8 mouse cellular contexts compared by ENCODE assay signal in genomic region chr4:106839254-106839834, GRCm38 (mm10). TPM values are rescaled to one million over a fixed set of nuclear protein-coding genes. Genes with fewer than 3 reads are reported as not detected.
DNase-seq lines count a peak whose midpoint lies in the region; ATAC-seq and TF ChIP-seq lines count a peak whose summit lies in the region.

No protein-coding gene starts in this region.

- H3K4me1 ChIP-seq in forebrain, embryonic 10.5 days, result peaks cover 78% of the 10 kb centered on the region
- 0 out of 2 replicates have a peak, but pooled peaks cover 4% of the 10 kb centered on the region for H3K4me1 ChIP-seq in heart, postnatal 0 days (ENCODE audit: control insufficient read depth, insufficient read depth)
- peaks cover 71% of the 10 kb centered on the region for H3K4me1 ChIP-seq in midbrain, embryonic 10.5 days

- H3K4me2 ChIP-seq in heart, postnatal 0 days (ENCODE audit: low read depth, low read length), result peak overlapping the region; percentile 96

- peak; percentile 26 for ATAC-seq in heart, postnatal 0 days (ENCODE audit: insufficient read depth, low read depth)

- no peaks in the 10 kb centered on the region for H3K36me3 ChIP-seq in forebrain, embryonic 10.5 days (replicated peaks)
- no peaks in the 10 kb centered on the region for H3K36me3 ChIP-seq in heart, postnatal 0 days (replicated peaks; ENCODE audit: control insufficient read depth, insufficient read depth, low read length)
- H3K36me3 ChIP-seq in midbrain, embryonic 10.5 days, result no peaks in the 10 kb centered on the region

- H3K4me3 ChIP-seq in forebrain, embryonic 10.5 days, result peak overlapping the region; percentile 58
- H3K4me3 ChIP-seq in heart, postnatal 0 days (ENCODE audit: low read depth, low read length), result peak overlapping the region; percentile 67
- H3K4me3 ChIP-seq in midbrain, embryonic 10.5 days, result peak overlapping the region; percentile 69

- H3K27me3 ChIP-seq in forebrain, embryonic 10.5 days (ENCODE audit: poor library complexity, severe bottlenecking), result peaks cover 19% of the 10 kb centered on the region
- H3K27me3 ChIP-seq in heart, postnatal 0 days (ENCODE audit: control insufficient read depth, insufficient read depth, low read length), result no peaks in the 10 kb centered on the region
- H3K27me3 ChIP-seq in midbrain, embryonic 10.5 days (ENCODE audit: low read depth, poor library complexity, severe bottlenecking), result peaks cover 17% of the 10 kb centered on the region

- no peak for TF ChIP-seq EP300 in heart, postnatal 0 days (IDR thresholded peaks at IDR 0.05; ENCODE audit: low read depth)

- peak overlapping the region; percentile 98 for H3K27ac ChIP-seq in forebrain, embryonic 10.5 days
- H3K27ac ChIP-seq in heart, postnatal 0 days (ENCODE audit: low read depth), result peak overlapping the region; percentile 88
- peak overlapping the region; percentile 98 for H3K27ac ChIP-seq in midbrain, embryonic 10.5 days (replicated peaks)

- no peak for TF ChIP-seq CTCF in heart, postnatal 0 days (IDR thresholded peaks at IDR 0.05; ENCODE audit: low read depth)

- WGBS in forebrain, embryonic 10.5 days, result under 1% methylated on average over 32 of the region's 32 CpGs
- under 1% methylated on average over 32 of the region's 32 CpGs for WGBS in heart, postnatal 0 days
- WGBS in midbrain, embryonic 10.5 days, result under 1% methylated on average over 32 of the region's 32 CpGs

- peak; percentile 36 to 37 for DNase-seq in left cerebral cortex, adult 18-20 months (ENCODE audit: low spot score in 2 of 2)
- DNase-seq in left cerebral cortex, adult 11 months (ENCODE audit: low spot score), result no peak
- DNase-seq in adrenal gland, postnatal 10 days, result peak; percentile 57
- DNase-seq in forebrain, embryonic 10.5 days (ENCODE audit: extremely low spot score, low spot score), result no peak
- DNase-seq in heart, postnatal 0 days (ENCODE audit: low spot score), result peak; percentile 29
- peak; percentile 16 for DNase-seq in layer of hippocampus, adult 9-11 months
- no peak for DNase-seq in midbrain, embryonic 10.5 days (ENCODE audit: low spot score)
- peak; percentile 67 for DNase-seq in thymus, postnatal 4 days

- peak overlapping the region; percentile 59 for H3K9ac ChIP-seq in heart, postnatal 0 days (replicated peaks; ENCODE audit: low read depth, low read length)

- no peaks in the 10 kb centered on the region for H3K9me3 ChIP-seq in forebrain, embryonic 10.5 days
- H3K9me3 ChIP-seq in heart, postnatal 0 days (replicated peaks; ENCODE audit: control insufficient read depth, low read length), result no peaks in the 10 kb centered on the region
- no peaks in the 10 kb centered on the region for H3K9me3 ChIP-seq in midbrain, embryonic 10.5 days (replicated peaks)

RNA-seq across cellular contexts. Expression of gene Acot11, which starts 34.5 kb away (rescaled TPM):
- total RNA-seq in left cerebral cortex, adult 18-20 months (2021), result 10 to 100 TPM; 35.0 to 57.5 TPM
- 10 to 100 TPM; 35.1 to 37.9 TPM for total RNA-seq in adrenal gland, postnatal 10 days (2021)
- 1.9 and 2.1 TPM in 2 replicates for polyA plus RNA-seq in forebrain, embryonic 10.5 days (2016; fragmentation: Nextera tagmentation; extraction: Ambion mirVana)
- total RNA-seq in heart, postnatal 0 days (2014; rRNA removed; ENCODE audit: low replicate concordance), result 18.8 and 34.6 TPM in 2 replicates
- 5.8 and 6.2 TPM in 2 replicates for polyA plus RNA-seq in heart, postnatal 0 days (2015; fragmentation: Nextera tagmentation; extraction: Ambion mirVana)
- polyA plus RNA-seq in midbrain, embryonic 10.5 days (2016; fragmentation: Nextera tagmentation; extraction: Ambion mirVana), result 2.0 and 2.2 TPM in 2 replicates

Comparison
In these comparisons a context has a peak if more than half of its experiments do, and no peak if none do; other contexts are left out.
1. DNase-seq: peak in left cerebral cortex, adult 18-20 months (2 of 2), adrenal gland, postnatal 10 days (single experiment), heart, postnatal 0 days (single experiment), layer of hippocampus, adult 9-11 months (single experiment) and thymus, postnatal 4 days (single experiment); none in left cerebral cortex, adult 11 months (single experiment), forebrain, embryonic 10.5 days (single experiment) and midbrain, embryonic 10.5 days (single experiment).
2. Peak in every context shown above with its lines, with median percentiles within 50 percentile points of each other: H3K27ac ChIP-seq and H3K4me3 ChIP-seq.